Mouse (Mus musculus) heart, postnatal 4 days (tissue): Measurements from ENCODE around the gene Olfr957. TPM values are rescaled to one million over a fixed set of nuclear protein-coding genes. Genes with fewer than 3 reads are reported as not detected.

Source experiments
- DNase-seq: peaks from one replicate; pipeline ENCODE4 v3.0.0; 2021
- total RNA-seq, 2 experiments: library from RNA; stranded (reverse); gene quantifications; 2 replicates each; pipeline ENCODE4 v1.2.3; 2021

Gene Olfr957
- not detected for total RNA-seq

DNA sequence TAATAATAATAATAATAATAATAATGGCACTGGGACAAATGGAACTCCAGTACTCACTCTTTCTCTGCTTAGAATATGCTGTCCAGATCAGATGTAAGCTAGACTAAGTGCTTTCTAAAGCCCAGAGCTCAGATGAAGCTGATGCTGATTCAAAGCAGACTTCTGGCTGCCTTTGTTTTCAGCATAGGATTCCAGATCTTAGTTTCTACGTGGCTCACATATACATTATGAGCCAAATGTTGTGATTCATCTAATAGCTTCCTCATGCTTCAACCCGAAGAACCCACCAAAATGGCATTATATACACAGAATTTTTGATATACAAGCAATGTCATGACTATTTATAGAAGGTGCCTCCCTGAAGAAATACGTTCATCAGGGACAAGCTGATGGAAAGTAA lies at the start of gene Olfr957:
Olfr957 (minus strand) TSS at position 279 of the 400 bp plus-strand sequence.
- DNase-seq: no peak

DNA sequence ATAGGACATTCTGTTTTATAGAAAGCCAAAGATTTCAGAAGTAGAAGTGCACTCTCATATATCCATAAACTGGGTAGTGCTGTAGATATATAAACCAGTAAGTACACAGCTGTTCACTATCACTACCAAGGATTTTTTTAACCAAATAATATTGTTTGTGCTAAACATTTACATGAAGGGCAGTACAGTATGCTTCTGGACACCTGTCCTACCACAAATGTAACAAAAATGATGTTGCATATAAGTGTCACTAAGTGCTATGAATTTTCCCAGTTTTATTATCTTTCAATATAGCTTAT lies 42.7 kb upstream of the Olfr957 start:
- DNase-seq: no peak

DNA sequence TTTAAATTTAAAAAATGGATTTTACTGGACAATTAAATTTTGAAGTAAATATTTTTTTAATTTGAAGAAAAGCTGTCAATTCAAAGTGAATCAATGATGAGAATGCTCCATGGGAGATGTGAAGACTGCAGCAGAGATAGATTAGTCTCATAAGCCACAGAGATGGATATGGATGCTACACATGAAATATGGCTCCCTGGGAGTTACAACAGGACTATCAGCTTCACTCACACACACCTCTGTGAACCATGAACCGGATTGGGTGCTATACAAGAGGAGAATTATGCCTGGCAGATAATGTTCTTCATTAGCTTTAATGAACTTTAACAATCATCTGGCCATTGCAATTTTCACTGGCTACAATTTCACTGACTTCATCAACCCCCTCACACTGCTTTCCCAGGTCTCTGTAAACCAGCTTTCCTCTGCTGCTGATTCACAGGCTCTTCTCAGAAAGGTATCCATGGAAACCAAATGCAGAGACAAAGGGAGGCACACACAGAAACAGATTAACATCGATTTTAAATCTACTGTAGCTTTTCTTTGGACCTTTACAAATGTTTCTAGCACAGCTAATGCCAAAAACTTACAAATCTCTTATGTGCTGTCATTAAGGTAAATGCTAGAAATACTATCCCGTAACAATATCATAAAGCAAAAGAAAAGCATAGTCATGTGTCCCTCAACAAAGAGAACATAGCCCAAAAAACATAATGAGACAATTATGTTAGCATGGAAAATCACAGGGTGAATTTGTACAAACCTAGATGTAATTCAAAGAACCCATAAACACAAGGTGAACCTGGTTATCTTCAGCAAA lies 42.1 kb upstream of the Olfr957 start:
- DNase-seq: no peak

GRCm38 (mm10) chr9:39553946-39554345 lies 38.3 kb upstream of the Olfr957 start, which contains the start of gene Olfr958:
TSS of gene Olfr958 (minus strand) at chr9:39554054.
- no peak for DNase-seq

GRCm38 (mm10) chr9:39550806-39551205 lies 35.2 kb upstream of the Olfr957 start:
- no peak for DNase-seq

GRCm38 (mm10) chr9:39523616-39524285 lies 8.1 kb upstream of the Olfr957 start:
- no peak for DNase-seq

- DNase-seq: no peak
These were observed 3.0 kb upstream of the Olfr957 start for GRCm38 (mm10) chr9:39518595-39518994.

DNA sequence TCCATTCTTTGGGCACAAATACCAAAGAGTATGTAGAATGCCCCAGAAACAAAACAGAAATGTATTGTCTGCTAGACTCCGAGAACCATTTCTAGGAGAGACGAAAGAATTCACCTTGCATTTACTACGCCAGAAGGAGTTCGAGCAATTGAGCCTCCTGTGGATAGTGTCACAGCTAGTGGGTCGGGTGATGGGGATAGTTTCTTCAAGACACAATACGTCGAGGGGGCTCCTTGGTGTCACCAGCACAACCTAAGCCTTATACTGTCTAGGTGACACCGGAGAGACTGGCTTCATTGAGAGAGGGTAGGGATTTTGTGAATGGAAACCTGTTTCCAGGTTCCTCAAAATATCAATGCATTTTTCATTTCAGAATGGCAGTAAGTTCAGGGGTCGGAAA lies 6.2 kb downstream of the Olfr957 start:
- DNase-seq: no peak

DNA sequence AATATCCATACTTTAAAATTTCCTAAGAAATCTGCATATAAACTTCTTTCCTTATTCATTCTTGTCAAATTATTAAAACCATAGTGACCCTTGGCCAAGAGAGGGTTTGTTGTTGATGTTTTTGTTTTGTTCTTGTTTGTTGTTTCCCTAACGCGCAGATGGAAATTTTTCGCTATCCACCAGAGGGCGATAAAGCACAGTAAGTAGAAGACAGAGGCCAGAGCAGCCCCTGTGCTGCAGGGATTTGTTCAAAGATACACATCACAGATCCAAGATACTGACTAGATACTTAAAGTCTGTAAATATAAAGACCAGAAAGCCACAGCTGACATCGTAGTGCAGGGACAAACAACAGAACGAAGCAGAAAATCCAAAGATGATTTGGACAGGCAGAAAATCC lies 6.6 kb downstream of the Olfr957 start:
- peak; percentile 59 for DNase-seq

DNA sequence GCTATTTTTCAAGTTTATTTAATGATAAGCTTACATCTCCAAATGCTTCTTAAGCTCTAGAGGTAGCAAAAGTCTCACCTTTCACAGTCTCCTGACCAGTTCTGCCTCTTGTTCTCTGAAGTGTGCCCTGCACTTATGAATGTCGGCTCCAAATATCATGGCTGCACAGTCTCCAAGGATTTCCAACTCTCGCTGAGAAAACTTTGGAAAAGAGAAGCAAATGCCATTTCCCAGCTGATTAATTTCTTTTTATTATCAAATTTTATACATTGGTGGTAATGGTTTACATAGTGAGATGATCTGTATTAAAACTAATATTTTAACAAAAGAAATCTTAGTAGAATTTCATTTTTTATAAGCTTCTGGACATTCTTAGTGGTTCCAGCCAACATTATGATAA lies 21.7 kb downstream of the Olfr957 start, which contains the start of gene Olfr44:
Olfr44 (minus strand) TSS at position 101 of the 400 bp plus-strand sequence.
- DNase-seq: no peak

DNA sequence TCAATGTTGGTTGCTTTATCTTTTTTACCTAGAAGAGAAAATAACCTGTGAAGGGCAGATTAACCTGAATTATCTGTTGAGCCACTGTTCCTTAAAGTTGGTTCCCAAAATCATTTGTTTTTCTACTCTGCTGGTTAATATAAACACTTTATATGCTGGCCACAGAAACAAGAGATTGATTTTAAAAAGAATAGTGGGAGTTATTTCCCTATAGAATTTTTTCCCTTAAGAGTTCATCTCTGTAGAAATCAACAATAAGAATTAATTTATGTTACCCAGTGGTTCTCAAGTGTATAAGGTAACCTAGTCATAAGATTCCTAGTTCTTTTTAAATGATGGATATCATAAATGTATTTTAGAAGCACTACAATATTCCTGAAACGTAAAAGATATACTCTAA lies 43.8 kb downstream of the Olfr957 start, which contains the start of gene Olfr955:
Olfr955 (minus strand) TSS at position 101 of the 400 bp plus-strand sequence.
- DNase-seq: no peak

Other genes with a start within 250 kb of the Olfr957 start
- not detected for gene Olfr945, start 239.0 kb downstream of the Olfr957 start, total RNA-seq
- gene Olfr948, start 189.8 kb downstream of the Olfr957 start, total RNA-seq: not detected
- not detected for gene Olfr951, start 128.4 kb downstream of the Olfr957 start, total RNA-seq
- not detected for gene Olfr952, start 88.7 kb downstream of the Olfr957 start, total RNA-seq
- gene Olfr954, start 59.1 kb downstream of the Olfr957 start, total RNA-seq: not detected
- gene Olfr955, start 43.9 kb downstream of the Olfr957 start, total RNA-seq: not detected
- gene Olfr44, start 21.8 kb downstream of the Olfr957 start, total RNA-seq: not detected
- not detected for gene Olfr958, start 38.2 kb upstream of the Olfr957 start, total RNA-seq
- gene Olfr959, start 59.8 kb upstream of the Olfr957 start, total RNA-seq: not detected
- gene AW551984, start 88.6 kb upstream of the Olfr957 start, total RNA-seq: 1 to 10 TPM; 7.8 to 8.0 TPM
- gene Olfr148, start 94.8 kb upstream of the Olfr957 start, total RNA-seq: not detected
- not detected for gene Olfr960, start 105.6 kb upstream of the Olfr957 start, total RNA-seq
- gene Olfr961, start 129.3 kb upstream of the Olfr957 start, total RNA-seq: not detected
- gene Olfr963, start 151.4 kb upstream of the Olfr957 start, total RNA-seq: not detected
- not detected for gene Olfr149, start 191.3 kb upstream of the Olfr957 start, total RNA-seq
- gene Olfr965, start 195.5 kb upstream of the Olfr957 start, total RNA-seq: not detected
- not detected for gene Olfr150, start 215.2 kb upstream of the Olfr957 start, total RNA-seq
- gene Olfr967, start 230.4 kb upstream of the Olfr957 start, total RNA-seq: not detected